Mouse (Mus musculus) megakaryocyte-erythroid progenitor cell, adult 5-6 weeks (primary cell): ENCODE data around the gene Fut2. TPM values are rescaled to one million over a fixed set of nuclear protein-coding genes. Genes with fewer than 3 reads are reported as not detected.

Experiments
- ATAC-seq: replicated peaks from 2 replicates; pipeline ENCODE4 v1.8.0; 2016; ENCODE audit warnings: mild to moderate bottlenecking, inconsistent platforms; ENCODE audit not compliant: severe bottlenecking, poor library complexity, low FRiP score, low TSS enrichment
- total RNA-seq, 2 experiments: library from RNA; stranded (forward) in 1 of 2; stranded (reverse) in 1 of 2; fragments of 200-1000, 215-1000 nt in 1 of 2; fragments of >200 nt in 1 of 2; fragmentation: Nextera tagmentation in 1 of 2; gene quantifications; 2 replicates each; pipeline ENCODE4 v1.2.3; 2014 to 2017

Fut2 gene
- total RNA-seq, 2 experiments from 2014 or later = not detected

GRCm38 (mm10) chr7:45703521-45704033 is 37.4 kb upstream of the Fut2 start:
- ATAC-seq = no peak

- ATAC-seq = no peak
Measured at GRCm38 (mm10) chr7:45702809-45703520, 36.8 kb upstream of the Fut2 start.

- no peak for ATAC-seq
Measured at GRCm38 (mm10) chr7:45702316-45702715, 36.1 kb upstream of the Fut2 start.

- no peak for ATAC-seq
Measured at GRCm38 (mm10) chr7:45701607-45702006, 35.4 kb upstream of the Fut2 start.

- ATAC-seq = no peak
Measured at GRCm38 (mm10) chr7:45701072-45701471, 34.9 kb upstream of the Fut2 start.

GRCm38 (mm10) chr7:45700301-45701015 is 34.3 kb upstream of the Fut2 start:
- no peak for ATAC-seq

- ATAC-seq = no peak
Measured at GRCm38 (mm10) chr7:45699523-45700141, 33.4 kb upstream of the Fut2 start, which contains the start of gene Car11. Car11 (plus strand) TSS chr7:45699843.

GRCm38 (mm10) chr7:45697894-45698293 is 31.7 kb upstream of the Fut2 start:
- no peak for ATAC-seq

- no peak for ATAC-seq
Measured at GRCm38 (mm10) chr7:45695098-45695497, 28.9 kb upstream of the Fut2 start.

GRCm38 (mm10) chr7:45693921-45694591 is 27.9 kb upstream of the Fut2 start, which contains the start of gene Sec1:
Sec1 (minus strand) TSS chr7:45694402.
- ATAC-seq = no peak

GRCm38 (mm10) chr7:45692364-45692763 is 26.2 kb upstream of the Fut2 start:
- ATAC-seq = no peak

- no peak for ATAC-seq
Measured at GRCm38 (mm10) chr7:45689800-45690199, 23.6 kb upstream of the Fut2 start.

- ATAC-seq = no peak
Measured at GRCm38 (mm10) chr7:45689099-45689498, 22.9 kb upstream of the Fut2 start.

GRCm38 (mm10) chr7:45686841-45687240 is 20.6 kb upstream of the Fut2 start:
- ATAC-seq = no peak

GRCm38 (mm10) chr7:45685811-45686210 is 19.6 kb upstream of the Fut2 start:
- ATAC-seq = no peak

GRCm38 (mm10) chr7:45683396-45684050 is 17.3 kb upstream of the Fut2 start, which contains the start of gene Ntn5:
Ntn5 (plus strand) TSS chr7:45684022.
- no peak for ATAC-seq

- ATAC-seq = peak; percentile 74
Measured at GRCm38 (mm10) chr7:45682144-45683126, 16.2 kb upstream of the Fut2 start.
